Mouse (Mus musculus) kidney, postnatal 25 days (tissue): ENCODE results near the gene Ccdc30.

ENCODE experiments used
- DNase-seq, 2 experiments: peaks; one replicate each; pipeline ENCODE4 v3.0.0; 2021; ENCODE audit warnings: mixed read lengths in 2 of 2

Gene Ccdc30

DNA sequence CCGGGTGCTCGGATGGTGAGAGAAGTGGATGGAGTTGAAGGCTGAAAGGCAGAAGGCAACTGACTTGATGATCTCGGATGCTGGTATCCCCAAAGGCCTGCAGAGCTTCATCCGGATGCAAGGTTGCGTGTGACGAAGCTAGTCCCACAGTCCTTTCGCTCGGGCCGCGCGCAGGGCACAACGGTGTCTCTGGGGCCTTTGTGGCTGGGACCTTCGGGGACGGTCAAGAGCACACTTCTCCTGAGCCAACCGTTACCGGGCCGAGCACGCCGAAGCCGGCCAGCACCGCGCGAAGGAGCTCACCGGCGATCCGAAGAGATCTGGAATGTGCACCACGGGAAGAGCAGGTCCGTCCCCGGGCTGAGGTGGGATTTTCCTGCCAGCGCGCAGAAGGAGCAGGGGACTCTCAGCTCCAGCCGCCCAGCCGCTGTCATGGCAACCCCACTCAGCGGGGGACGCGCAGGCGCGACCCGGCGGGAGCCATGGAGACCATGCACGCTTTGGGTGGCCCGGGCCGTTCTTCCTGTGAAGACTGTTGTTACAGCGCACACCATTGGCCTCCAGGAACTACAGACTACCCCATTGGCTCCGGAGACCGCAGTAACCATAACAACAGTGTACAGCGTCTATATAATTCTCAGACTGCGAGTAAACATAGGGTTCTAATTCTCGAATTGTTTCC lies at the start of gene Ccdc30:
Gene Ccdc30 (minus strand): TSS at position 450 of the 682 bp plus-strand sequence.
- peak; percentile 96 to 98 for DNase-seq

- no peak for DNase-seq
Observed at GRCm38 (mm10) chr4:119463756-119464419, 48.6 kb upstream of the Ccdc30 start.

DNA sequence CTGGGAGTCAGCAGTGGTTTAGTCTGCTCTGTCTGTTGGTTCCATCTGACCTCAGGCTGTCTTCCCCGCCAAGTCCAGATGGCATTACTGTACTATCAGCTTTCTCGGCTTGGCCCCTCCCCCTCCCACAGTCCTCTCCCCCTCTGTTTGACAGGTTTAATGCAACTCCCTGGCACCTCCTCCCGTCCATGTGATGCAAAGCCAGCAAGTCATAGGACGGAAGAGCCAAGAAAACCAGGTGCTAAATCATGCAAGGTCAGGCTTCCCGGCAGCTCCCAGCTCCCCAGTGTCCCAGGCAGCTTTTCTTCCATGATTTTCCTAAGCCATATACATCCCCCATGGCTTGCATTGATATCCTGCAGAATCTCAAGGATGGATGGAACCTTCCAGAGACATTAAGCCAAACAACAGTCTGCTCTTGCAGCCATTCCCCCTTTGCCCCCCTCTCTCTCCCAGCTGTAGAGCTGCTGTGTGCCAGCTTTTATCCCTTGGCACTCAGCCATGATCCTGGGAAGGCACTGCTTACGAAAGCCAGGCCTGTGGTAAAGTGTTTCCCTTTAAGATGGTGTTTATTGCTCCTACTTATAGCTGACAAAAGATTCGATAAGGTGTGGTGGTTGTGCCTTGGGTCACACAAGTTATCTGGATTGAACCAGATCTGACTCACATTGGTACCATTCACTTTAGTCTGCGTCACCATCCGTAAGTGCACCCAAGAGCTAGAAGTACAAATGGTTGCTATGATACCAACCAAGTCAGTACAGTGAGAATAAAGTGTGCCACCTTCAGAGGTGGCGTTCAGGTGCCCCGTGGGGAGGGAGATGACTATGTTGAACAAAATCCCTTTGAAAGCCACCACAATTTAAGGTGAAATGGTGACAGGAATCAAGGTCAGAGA lies 47.8 kb upstream of the Ccdc30 start:
- DNase-seq, result peak; percentile 70 to 84

- no peak for DNase-seq
Observed at GRCm38 (mm10) chr4:119462457-119462856, 47.1 kb upstream of the Ccdc30 start.

- peak in 1 of 2 experiments; percentile 5 for DNase-seq
Observed at GRCm38 (mm10) chr4:119460728-119461141, 45.4 kb upstream of the Ccdc30 start.

DNA sequence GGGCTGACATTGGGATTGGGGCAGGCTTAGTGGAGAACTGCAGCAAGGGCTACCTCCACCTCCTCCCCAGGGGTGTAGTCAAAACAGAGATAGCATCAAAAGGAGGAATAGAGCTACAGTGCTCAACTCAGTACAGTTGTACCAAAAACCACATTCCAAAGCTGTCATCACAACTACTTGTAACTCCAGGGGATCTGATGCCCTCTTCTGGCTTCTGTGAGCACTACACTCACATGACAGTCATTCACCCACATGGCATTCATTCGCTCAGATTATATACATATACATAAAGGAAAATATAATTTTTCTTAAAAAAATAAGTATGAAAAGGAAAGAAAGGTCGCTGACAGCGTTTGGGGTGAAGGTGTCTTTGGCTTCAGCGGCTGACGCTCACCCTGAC lies 45.0 kb upstream of the Ccdc30 start:
- peak in 1 of 2 experiments; percentile 58 for DNase-seq

- DNase-seq, result no peak
Observed at GRCm38 (mm10) chr4:119453533-119453932, 38.2 kb upstream of the Ccdc30 start.

GRCm38 (mm10) chr4:119453128-119453527 lies 37.8 kb upstream of the Ccdc30 start:
- DNase-seq, result no peak

DNA sequence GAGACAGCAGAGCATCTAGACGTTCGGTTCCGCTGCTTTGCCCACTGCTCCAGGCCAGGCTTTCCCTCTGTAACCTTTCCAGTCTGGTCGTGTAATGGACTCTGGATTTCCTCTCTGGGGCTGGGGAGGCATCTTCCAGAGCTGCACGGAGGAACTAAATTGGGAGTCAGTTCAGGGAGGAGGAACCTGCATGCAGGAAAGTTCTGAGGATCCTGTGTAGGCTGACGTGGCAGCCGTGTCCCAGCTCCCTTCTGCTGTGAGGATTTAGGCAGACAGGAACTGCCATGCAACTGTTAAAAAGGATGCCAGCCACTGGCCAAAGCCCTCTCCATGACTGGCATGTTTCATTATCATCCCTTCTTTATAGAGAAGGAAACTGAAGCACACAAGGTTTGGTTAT lies 35.1 kb upstream of the Ccdc30 start:
- no peak for DNase-seq

DNA sequence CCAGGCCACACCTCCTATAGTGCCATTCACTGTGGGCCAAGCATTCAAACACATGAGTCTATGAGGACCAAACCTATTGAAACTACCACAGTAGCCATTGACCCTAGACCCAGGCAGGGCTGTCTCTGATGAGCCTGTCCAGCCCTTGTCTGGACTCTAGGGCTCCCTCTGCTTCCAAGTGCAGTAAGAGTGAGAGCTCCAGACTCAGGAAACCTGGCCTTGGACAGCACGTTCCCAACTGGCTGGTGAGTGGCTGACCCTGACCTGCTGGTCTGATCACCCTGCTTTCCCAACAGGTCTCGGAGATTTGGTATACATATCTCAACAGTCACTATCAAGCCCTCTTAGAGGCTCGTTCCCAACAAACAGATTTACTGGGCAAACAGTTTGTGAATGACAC lies 32.5 kb upstream of the Ccdc30 start:
- peak in 1 of 2 experiments; percentile 10 for DNase-seq

- peak in 1 of 2 experiments; percentile 12 for DNase-seq
Observed at GRCm38 (mm10) chr4:119447261-119447660, 31.9 kb upstream of the Ccdc30 start.

GRCm38 (mm10) chr4:119442539-119442938 lies 27.2 kb upstream of the Ccdc30 start:
- peak in 1 of 2 experiments; percentile 27 for DNase-seq

DNA sequence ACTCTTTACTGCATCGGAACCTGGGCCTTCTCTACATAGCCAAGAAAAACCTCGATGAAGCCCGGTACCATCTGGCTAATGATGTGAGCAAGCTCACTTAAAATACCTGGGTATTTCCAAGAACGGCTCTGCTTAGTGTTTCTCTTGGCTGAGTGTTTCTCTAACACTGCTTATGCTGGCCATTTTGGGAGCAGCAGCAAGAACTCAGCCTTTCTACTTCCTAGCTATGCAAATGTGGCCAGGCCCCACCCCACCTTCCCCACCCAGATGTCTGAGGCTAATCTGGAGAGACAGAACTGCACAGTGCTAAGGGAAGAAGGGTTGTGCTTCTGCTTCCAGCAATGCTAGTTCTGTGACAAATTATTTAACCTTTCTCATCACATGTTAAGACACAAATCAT lies 26.5 kb upstream of the Ccdc30 start:
- DNase-seq, result peak in 1 of 2 experiments; percentile 4

DNA sequence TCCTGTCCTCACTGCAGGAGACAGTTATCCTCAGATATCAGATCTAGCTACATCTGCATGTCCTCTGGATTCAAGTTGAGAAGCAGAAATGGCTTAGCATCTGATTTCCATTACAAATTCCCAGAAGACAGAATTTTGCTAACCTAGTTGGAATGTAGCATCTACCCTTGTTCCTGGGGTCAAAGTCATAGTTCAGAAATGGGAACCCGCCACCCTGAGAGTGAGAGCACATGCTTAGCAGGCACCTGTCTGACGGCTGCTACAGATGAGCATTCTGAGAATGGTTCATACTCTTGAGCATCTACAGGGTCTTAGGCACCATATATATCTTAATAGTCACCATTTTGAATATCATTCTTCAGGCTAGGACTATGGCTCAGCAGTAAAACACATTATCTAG lies 22.6 kb upstream of the Ccdc30 start:
- DNase-seq, result peak; percentile 20 to 65

GRCm38 (mm10) chr4:119430678-119431077 lies 15.4 kb upstream of the Ccdc30 start:
- DNase-seq, result peak; percentile 73 to 79

GRCm38 (mm10) chr4:119427680-119428079 lies 12.4 kb upstream of the Ccdc30 start:
- DNase-seq, result peak; percentile 74 to 79

DNA sequence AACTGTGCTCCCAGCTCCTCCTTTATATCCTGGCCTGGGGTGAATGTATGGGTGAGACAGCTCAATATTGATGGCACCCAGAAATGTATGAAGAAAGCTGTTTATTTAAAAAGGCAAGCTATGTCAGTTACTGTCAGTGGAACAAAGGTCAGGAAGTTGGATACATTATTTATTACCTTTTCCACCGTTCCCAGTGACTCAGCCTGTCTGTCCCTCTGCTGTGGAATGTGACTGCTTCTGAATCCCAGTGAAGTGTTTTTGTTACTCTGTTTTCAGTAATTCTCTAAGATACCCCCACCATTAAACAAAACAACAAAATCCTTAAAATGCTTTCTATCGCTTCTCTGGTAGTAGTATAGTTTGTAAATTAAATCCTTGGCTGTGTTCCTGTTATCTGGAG lies 10.3 kb upstream of the Ccdc30 start:
- no peak for DNase-seq

DNA sequence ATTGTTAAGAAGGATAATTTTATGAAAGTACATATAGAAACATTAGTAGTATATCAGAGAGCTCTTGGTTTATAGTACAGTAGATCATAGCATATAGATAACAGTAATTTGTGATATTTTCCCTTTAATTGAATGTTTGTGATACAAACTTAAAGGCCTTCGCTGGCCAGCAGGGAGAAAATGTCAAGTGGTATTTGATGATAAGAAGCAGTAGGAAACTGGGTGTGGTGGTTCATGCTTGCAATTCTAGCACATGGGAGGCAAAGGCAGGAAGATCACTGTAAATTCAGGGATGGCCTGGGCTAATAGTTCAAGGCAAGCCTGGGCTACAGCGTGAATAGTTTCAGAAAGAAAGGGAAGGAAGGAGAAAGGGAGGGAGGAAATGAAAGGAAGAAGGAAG lies 9.8 kb upstream of the Ccdc30 start:
- no peak for DNase-seq

- peak; percentile 97 to 98 for DNase-seq
Observed at GRCm38 (mm10) chr4:119422294-119422964, 7.1 kb upstream of the Ccdc30 start, which contains the start of the genes Ppcs and Zmynd12. Gene Ppcs, minus strand, starts transcription at chr4:119422420. Gene Zmynd12, plus strand, starts transcription at chr4:119422814.

DNA sequence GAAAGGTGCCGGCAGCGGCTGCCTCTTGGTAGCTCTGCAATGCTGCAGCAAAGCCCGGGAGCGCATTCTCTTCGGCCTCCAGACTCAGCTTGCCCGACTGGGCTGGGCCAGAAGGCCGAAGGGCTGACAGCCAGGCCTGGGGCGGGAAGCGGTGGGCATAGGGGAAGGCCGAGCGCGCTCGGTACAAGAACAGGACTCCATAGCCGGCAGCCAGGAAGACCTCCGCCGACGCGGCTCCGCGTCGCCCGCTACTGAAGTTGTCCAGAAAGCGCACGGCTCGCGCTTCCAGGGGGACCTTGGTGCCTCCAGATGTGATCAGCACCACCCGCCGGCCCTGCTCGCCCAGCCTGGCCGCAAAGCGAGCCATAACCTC lies 6.6 kb upstream of the Ccdc30 start:
- DNase-seq, result peak in 1 of 2 experiments; percentile 33

GRCm38 (mm10) chr4:119421191-119421590 lies 5.9 kb upstream of the Ccdc30 start:
- DNase-seq, result no peak

- no peak for DNase-seq
Observed at GRCm38 (mm10) chr4:119417894-119418293, 2.6 kb upstream of the Ccdc30 start.

DNA sequence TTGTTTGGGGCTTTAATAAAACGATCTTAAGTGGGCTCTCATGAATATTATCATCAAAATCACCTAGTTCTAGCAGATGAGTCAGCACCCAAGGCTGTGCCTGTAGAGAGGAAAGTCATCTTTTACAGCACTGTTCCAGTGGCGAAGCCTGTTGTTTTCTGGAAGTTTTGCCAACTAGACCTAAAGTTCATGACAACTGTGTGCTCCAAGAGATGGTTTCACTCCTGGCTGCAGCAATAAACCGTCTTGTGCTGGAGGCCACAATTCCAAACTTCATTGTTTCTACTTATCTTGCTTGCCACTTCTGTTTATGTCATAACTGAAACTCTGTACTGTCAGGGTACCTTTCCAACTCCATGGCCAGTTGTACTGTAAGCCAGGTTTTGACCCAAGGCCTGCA lies 1.9 kb upstream of the Ccdc30 start:
- DNase-seq, result no peak
